Mouse (Mus musculus): ENCODE measurements around the gene Ddx25.

DNA sequence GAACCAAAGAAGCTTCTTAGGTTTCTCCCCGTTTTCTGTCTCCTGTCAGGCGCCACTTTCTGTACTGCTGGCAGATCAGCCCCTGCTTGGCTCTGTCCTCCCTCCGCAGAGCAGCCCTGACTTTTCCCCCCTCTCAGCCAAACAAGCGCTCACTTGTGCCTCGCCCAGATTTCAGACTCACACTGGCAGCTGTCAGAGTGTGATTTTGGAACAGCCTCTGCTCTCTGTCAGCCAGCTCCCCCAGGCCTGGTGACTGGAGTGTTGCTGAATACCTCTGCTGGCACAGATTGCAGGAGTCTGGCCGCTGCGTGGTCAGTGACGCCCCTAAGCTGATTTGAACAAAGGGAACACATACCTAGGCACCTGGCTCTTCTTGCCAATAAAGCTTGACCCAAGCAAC, 50.1 kb downstream of the Ddx25 start:
- TF ChIP-seq POLR2A (IDR thresholded peaks at IDR 0.05; ENCODE audit: low read depth, low read length) (no peak), CTCF (conservative IDR thresholded peaks at IDR 0.05; ENCODE audit: insufficient read depth, insufficient read length, low read depth, low read length) (no peak)
